Mouse (Mus musculus) natural killer cell, adult 2 months (primary cell): Measurements from ENCODE around the gene Timm23.

ENCODE experiments used
- DNase-seq, 2 experiments: peaks; one replicate each; pipeline ENCODE4 v3.0.0; 2022; ENCODE audit warnings: low spot score in 2 of 2

Gene Timm23

DNA sequence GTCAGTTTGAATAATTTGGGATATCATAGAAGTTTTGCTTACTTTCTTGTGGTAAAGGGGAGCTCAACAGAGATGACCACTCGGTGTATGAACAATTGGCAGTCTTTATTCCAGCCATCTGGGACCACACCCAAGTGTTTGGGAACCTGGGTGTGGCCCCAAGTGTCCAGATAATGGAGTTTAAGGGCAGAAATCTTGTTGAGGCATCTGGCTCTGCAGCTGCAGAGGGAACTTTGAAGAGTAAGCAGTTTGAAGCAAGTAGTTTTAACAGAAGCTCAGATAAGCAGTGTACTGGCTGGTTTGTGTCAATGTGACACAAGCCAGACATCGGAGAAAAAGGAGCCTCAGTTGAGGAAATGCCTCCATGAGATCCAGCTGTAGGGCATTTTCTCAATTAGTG is 67.4 kb downstream of the Timm23 start:
- no peak for DNase-seq

DNA sequence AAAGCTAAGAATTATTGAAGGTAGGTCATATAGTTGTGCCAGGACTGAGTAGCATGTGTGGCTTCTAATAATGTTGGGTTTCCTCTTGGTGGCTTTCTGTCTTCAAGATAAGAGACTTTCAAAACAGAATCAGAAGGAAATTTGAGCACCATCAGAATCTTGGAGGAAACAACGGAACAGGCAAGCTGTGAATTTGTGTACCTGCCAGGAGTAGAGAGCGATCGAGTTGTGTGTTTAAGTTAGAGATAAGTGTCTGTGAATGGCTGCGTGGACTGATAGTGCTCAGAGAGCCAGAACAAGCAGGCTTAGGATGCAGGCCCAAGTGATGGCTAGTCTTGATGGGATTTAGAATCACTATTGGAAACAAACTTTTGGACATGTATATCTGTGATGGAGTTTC is 69.9 kb downstream of the Timm23 start:
- no peak for DNase-seq
